Mouse (Mus musculus) embryonic facial prominence, embryonic 14.5 days (tissue): ENCODE measurements around the gene Gm21739. TPM values are rescaled to one million over a fixed set of nuclear protein-coding genes. Genes with fewer than 3 reads are reported as not detected.
"Not testable (repeated sequence)": the region's sequence is repeated elsewhere in the genome, so short reads cannot be mapped to it uniquely, and the experiment has no call there.

Source experiments
- ATAC-seq: fragments of 200-750 bp; cut with Nextera tagmentation; 2 replicates; pipeline ENCODE4 v1.8.0; 2017; ENCODE audit warnings: low read depth, moderate number of reproducible peaks, moderate TSS enrichment
- DNase-seq: peaks from one replicate; pipeline ENCODE4 v3.0.0-alpha.2; 2015; ENCODE audit warnings: low spot score
- H3K27ac ChIP-seq: fragments of 300-500 bp; sonication (generic); replicated peaks from 2 replicates; pipeline ENCODE4 v1.5.1; 2014; ENCODE audit warnings: low read depth, mild to moderate bottlenecking, low read length, moderate library complexity
- H3K27me3 ChIP-seq: fragments of 300-500 bp; sonication (generic); replicated peaks from 2 replicates; pipeline ENCODE4 v1.6.1; 2014; ENCODE audit warnings: low read length; ENCODE audit not compliant: control insufficient read depth, insufficient read depth
- H3K36me3 ChIP-seq: fragments of 300-500 bp; sonication (generic); 2 replicates; pipeline ENCODE4 v1.6.1; 2014; ENCODE audit warnings: low read length, mixed read lengths; ENCODE audit not compliant: control insufficient read depth, insufficient read depth
- H3K4me1 ChIP-seq: fragments of 300-500 bp; sonication (generic); 2 replicates; pipeline ENCODE4 v1.6.1; 2014; ENCODE audit warnings: antibody characterized with exemption, low read length; ENCODE audit not compliant: control insufficient read depth, insufficient read depth
- H3K4me2 ChIP-seq: fragments of 300-500 bp; sonication (generic); 2 replicates; pipeline ENCODE4 v1.6.1; 2014; ENCODE audit warnings: low read depth, mild to moderate bottlenecking, low read length, moderate library complexity, mixed read lengths
- H3K4me3 ChIP-seq: fragments of 300-500 bp; sonication (generic); 2 replicates; pipeline ENCODE4 v1.5.1; 2014; ENCODE audit warnings: low read depth, mild to moderate bottlenecking, low read length
- H3K9ac ChIP-seq: fragments of 300-500 bp; sonication (generic); 2 replicates; pipeline ENCODE4 v1.6.1; 2014; ENCODE audit warnings: low read depth, mild to moderate bottlenecking, low read length, moderate library complexity, mixed read lengths
- H3K9me3 ChIP-seq: fragments of 300-500 bp; sonication (generic); 2 replicates; pipeline ENCODE4 v1.6.1; 2016; ENCODE audit warnings: low read length; ENCODE audit not compliant: control insufficient read depth
- whole genome bisulfite sequencing: fragments of 180-500 bp; shearing (Covaris S2); extraction: QIAGEN DNeasy Blood & Tissue Kit; methylation state at CpG from one replicate; pipeline ENCODE4 v1.1.7; 2014; 5-methylcytosine and 5-hydroxymethylcytosine counted together
- polyA plus RNA-seq: library from polyadenylated mRNA; unstranded; fragments of >200 nt; fragmentation: Nextera tagmentation; extraction: Ambion mirVana; gene quantifications from 2 replicates; pipeline ENCODE4 v1.2.1, GENCODE M21; 2014

Gm21739 gene
- not detected in 2 replicates for polyA plus RNA-seq

- H3K27ac ChIP-seq, H3K36me3 ChIP-seq, H3K4me2 ChIP-seq, H3K9me3 ChIP-seq, H3K4me3 ChIP-seq, H3K9ac ChIP-seq, ATAC-seq, DNase-seq, H3K4me1 ChIP-seq, H3K27me3 ChIP-seq: not testable (repeated sequence)
- WGBS = no CpG with 5 or more reads among the region's 6 CpGs
These were observed at the start of gene Gm21739 for GRCm38 (mm10) chrY:44264344-44264743. Gene Gm21739 (minus strand): TSS chrY:44264444.
